Mouse (Mus musculus): ENCODE results near the gene Ube2o. TPM values are rescaled to one million over a fixed set of nuclear protein-coding genes. Genes with fewer than 3 reads are reported as not detected.

Gene Ube2o
- polyA plus RNA-seq, 1 experiment from 2014 or later, result 11.2 TPM

- WGBS, result 92% methylated on average over 3 of the region's 3 CpGs
These were observed 59.2 kb downstream of the Ube2o start for GRCm38 (mm10) chr11:116522046-116522445.

DNA sequence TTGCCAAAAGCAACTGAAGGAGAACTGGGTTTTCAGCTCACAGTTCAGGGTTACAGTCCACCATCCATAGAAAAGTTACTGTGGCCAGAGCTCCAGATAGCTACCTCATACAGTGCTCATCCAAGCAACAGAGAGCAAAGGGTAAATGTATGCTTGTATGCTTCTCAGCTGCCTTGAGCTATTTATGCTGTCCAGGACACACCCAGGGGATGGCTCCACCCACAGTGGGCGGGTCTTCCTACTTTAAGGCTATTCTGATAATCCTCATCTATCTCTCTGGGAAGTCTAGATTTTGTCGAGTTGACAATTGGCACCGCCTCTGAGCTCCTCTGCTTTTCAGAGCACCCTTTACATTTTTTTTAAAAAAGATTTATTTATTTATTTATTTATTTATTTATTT, 60.1 kb downstream of the Ube2o start:
- Histone ChIP-seq H3K27ac (ENCODE audit: low read depth, low read length) (no peak overlapping the region), H3K4me3 (ENCODE audit: low read length) (no peak overlapping the region), H3K4me1 (ENCODE audit: control insufficient read depth, insufficient read depth, low read length) (peaks cover 15% of the 10 kb centered on the region; the same call in 1 of the 2 replicates), H3K27me3 (ENCODE audit: control insufficient read depth, insufficient read depth, low read length) (no peaks in the 10 kb centered on the region), H3K4me2 (replicated peaks; ENCODE audit: low read depth, low read length) (no peak overlapping the region), H3K9ac (ENCODE audit: low read depth, low read length) (no peak overlapping the region), H3K36me3 (ENCODE audit: control insufficient read depth, insufficient read depth, low read length) (no peaks in the 10 kb centered on the region), H3K9me3 (ENCODE audit: control insufficient read depth, low read length) (no peaks in the 10 kb centered on the region)
- no peak for ATAC-seq (ENCODE audit: low FRiP score, low TSS enrichment)
- 57% methylated on average over 3 of the region's 3 CpGs for WGBS

More at GRCm38 (mm10) chr11:116522046-116522445, 59.2 kb downstream of the Ube2o start:
- Histone ChIP-seq H3K9me3 (ENCODE audit: control insufficient read depth, low read length) (no peaks in the 10 kb centered on the region), H3K27me3 (ENCODE audit: control insufficient read depth, insufficient read depth, low read length) (no peaks in the 10 kb centered on the region), H3K9ac (ENCODE audit: low read depth, low read length) (no peak overlapping the region), H3K4me3 (ENCODE audit: low read length) (no peak overlapping the region), H3K36me3 (ENCODE audit: control insufficient read depth, insufficient read depth, low read length) (no peaks in the 10 kb centered on the region), H3K4me1 (ENCODE audit: control insufficient read depth, insufficient read depth, low read length) (peaks cover 15% of the 10 kb centered on the region; the same call in 1 of the 2 replicates), H3K4me2 (replicated peaks; ENCODE audit: low read depth, low read length) (no peak overlapping the region), H3K27ac (ENCODE audit: low read depth, low read length) (no peak overlapping the region)
- ATAC-seq (ENCODE audit: low FRiP score, low TSS enrichment), result no peak

GRCm38 (mm10) chr11:116518482-116518881, 62.8 kb downstream of the Ube2o start:
- no peak overlapping the region for H3K4me2 ChIP-seq (replicated peaks; ENCODE audit: low read depth, low read length)
- no peak overlapping the region for H3K27ac ChIP-seq (ENCODE audit: low read depth, low read length)
- no peaks in the 10 kb centered on the region for H3K9me3 ChIP-seq (ENCODE audit: control insufficient read depth, low read length)
- H3K4me1 ChIP-seq (ENCODE audit: control insufficient read depth, insufficient read depth, low read length), result peaks cover 14% of the 10 kb centered on the region
- no peaks in the 10 kb centered on the region for H3K36me3 ChIP-seq (ENCODE audit: control insufficient read depth, insufficient read depth, low read length)
- WGBS, result 42% methylated on average over 8 of the region's 8 CpGs
- ATAC-seq (ENCODE audit: low FRiP score, low TSS enrichment), result no peak
- H3K27me3 ChIP-seq (ENCODE audit: control insufficient read depth, insufficient read depth, low read length), result 0 out of 2 replicates have a peak, but pooled peaks cover 7% of the 10 kb centered on the region
- no peak overlapping the region for H3K9ac ChIP-seq (ENCODE audit: low read depth, low read length)
- no peak overlapping the region for H3K4me3 ChIP-seq (ENCODE audit: low read length)

GRCm38 (mm10) chr11:116515330-116516020, 65.8 kb downstream of the Ube2o start:
- WGBS, result 13% methylated on average over 24 of the region's 24 CpGs

DNA sequence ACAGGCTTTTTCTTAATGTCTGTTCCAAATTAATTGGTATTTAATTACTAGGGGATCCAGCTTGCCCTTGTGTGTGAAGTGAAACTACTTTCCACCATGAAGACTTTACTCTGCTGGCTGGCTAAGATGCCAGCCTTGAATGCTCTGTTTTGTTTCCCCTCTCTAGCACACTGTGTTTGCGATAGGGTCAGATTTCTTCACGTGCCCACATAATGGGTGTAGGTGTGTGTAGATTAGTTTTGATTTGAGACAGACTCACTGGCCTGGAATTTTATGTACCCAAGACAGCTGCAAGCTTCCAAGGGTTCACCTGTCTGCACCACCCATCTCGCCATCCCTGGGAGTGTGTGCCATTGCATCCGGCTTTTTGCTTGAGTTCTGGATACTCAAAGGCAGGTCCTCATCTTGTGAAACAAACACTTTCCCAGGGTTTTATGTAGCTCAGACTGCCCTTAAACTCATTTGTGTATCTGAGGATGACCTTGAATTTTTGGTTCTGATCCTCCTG, 67.7 kb downstream of the Ube2o start:
- Histone ChIP-seq H3K9ac (ENCODE audit: low read depth, low read length) (no peak overlapping the region), H3K4me2 (replicated peaks; ENCODE audit: low read depth, low read length) (no peak overlapping the region), H3K36me3 (ENCODE audit: control insufficient read depth, insufficient read depth, low read length) (no peaks in the 10 kb centered on the region), H3K4me3 (ENCODE audit: low read length) (no peak overlapping the region), H3K27me3 (ENCODE audit: control insufficient read depth, insufficient read depth, low read length) (0 out of 2 replicates have a peak, but pooled peaks cover 7% of the 10 kb centered on the region), H3K9me3 (ENCODE audit: control insufficient read depth, low read length) (no peaks in the 10 kb centered on the region), H3K4me1 (ENCODE audit: control insufficient read depth, insufficient read depth, low read length) (peaks cover 8% of the 10 kb centered on the region; the same call in 1 of the 2 replicates), H3K27ac (ENCODE audit: low read depth, low read length) (no peak overlapping the region)
- 72% methylated on average over 4 of the region's 4 CpGs for WGBS
- no peak for ATAC-seq (ENCODE audit: low FRiP score, low TSS enrichment)

More at GRCm38 (mm10) chr11:116515330-116516020, 65.8 kb downstream of the Ube2o start:
- ATAC-seq (ENCODE audit: low FRiP score, low TSS enrichment), result peak; percentile 29; the same call in 1 of the 2 replicates
- H3K4me2 ChIP-seq (replicated peaks; ENCODE audit: low read depth, low read length), result peak overlapping the region; percentile 27
- no peaks in the 10 kb centered on the region for H3K36me3 ChIP-seq (ENCODE audit: control insufficient read depth, insufficient read depth, low read length)
- no peak overlapping the region; the same call in 1 of the 2 replicates for H3K4me3 ChIP-seq (ENCODE audit: low read length)
- H3K9me3 ChIP-seq (ENCODE audit: control insufficient read depth, low read length), result no peaks in the 10 kb centered on the region
- peaks cover 8% of the 10 kb centered on the region; the same call in 1 of the 2 replicates for H3K4me1 ChIP-seq (ENCODE audit: control insufficient read depth, insufficient read depth, low read length)
- H3K27me3 ChIP-seq (ENCODE audit: control insufficient read depth, insufficient read depth, low read length), result 0 out of 2 replicates have a peak, but pooled peaks cover 7% of the 10 kb centered on the region
- no peak overlapping the region for H3K27ac ChIP-seq (ENCODE audit: low read depth, low read length)
- peak overlapping the region; percentile 12; the same call in 1 of the 2 replicates for H3K9ac ChIP-seq (ENCODE audit: low read depth, low read length)

DNA sequence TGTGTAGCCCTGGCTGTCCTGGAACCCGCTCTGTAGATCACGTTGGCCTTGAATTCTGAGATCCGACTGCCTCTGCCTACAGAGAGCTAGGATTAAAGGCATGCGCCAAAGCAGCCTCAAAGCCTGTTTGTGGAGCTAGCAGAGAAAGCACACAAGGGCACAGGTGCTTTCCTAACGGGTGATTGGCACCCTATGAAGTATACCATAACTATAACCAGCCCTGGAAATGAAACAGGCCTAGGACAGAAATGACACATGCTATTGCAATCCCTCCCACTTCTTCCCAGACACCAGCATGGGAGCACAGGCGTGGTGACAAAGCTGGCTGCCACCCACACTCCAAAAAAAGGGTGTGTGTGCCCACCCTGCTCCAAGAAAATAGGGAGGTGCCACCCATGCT, 68.3 kb downstream of the Ube2o start:
- no peak overlapping the region for H3K27ac ChIP-seq (ENCODE audit: low read depth, low read length)
- no peak for ATAC-seq (ENCODE audit: low FRiP score, low TSS enrichment)
- peaks cover 5% of the 10 kb centered on the region; the same call in 1 of the 2 replicates for H3K4me1 ChIP-seq (ENCODE audit: control insufficient read depth, insufficient read depth, low read length)
- no peak overlapping the region for H3K9ac ChIP-seq (ENCODE audit: low read depth, low read length)
- 0 out of 2 replicates have a peak, but pooled peaks cover 7% of the 10 kb centered on the region for H3K27me3 ChIP-seq (ENCODE audit: control insufficient read depth, insufficient read depth, low read length)
- no peak overlapping the region for H3K4me2 ChIP-seq (replicated peaks; ENCODE audit: low read depth, low read length)
- H3K4me3 ChIP-seq (ENCODE audit: low read length), result no peak overlapping the region
- no peaks in the 10 kb centered on the region for H3K9me3 ChIP-seq (ENCODE audit: control insufficient read depth, low read length)
- WGBS, result 85% methylated on average over 6 of the region's 6 CpGs
- H3K36me3 ChIP-seq (ENCODE audit: control insufficient read depth, insufficient read depth, low read length), result no peaks in the 10 kb centered on the region

DNA sequence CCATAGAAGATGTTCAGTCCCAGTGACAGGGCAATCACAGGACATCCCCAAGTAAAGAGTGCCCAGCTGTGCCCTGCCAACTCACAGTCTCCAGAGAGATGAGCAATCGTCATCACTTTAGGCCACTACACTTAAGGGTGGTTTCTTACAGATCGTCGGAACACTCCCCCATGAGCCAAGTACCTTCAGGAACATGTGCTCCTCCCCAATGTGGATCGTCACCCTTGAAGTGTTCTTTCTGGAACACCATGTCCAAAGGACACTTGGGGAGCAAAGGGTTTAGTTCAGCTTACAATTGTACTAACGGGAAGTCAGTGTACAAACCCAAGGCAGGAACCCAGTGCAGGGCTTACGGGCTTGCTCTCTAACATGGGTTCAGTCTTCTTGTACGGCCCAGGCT, 69.1 kb downstream of the Ube2o start:
- Histone ChIP-seq H3K9me3 (ENCODE audit: control insufficient read depth, low read length) (no peaks in the 10 kb centered on the region), H3K4me1 (ENCODE audit: control insufficient read depth, insufficient read depth, low read length) (peaks cover 5% of the 10 kb centered on the region; the same call in 1 of the 2 replicates), H3K27ac (ENCODE audit: low read depth, low read length) (no peak overlapping the region), H3K36me3 (ENCODE audit: control insufficient read depth, insufficient read depth, low read length) (no peaks in the 10 kb centered on the region), H3K27me3 (ENCODE audit: control insufficient read depth, insufficient read depth, low read length) (0 out of 2 replicates have a peak, but pooled peaks cover 7% of the 10 kb centered on the region), H3K4me3 (ENCODE audit: low read length) (no peak overlapping the region), H3K4me2 (replicated peaks; ENCODE audit: low read depth, low read length) (no peak overlapping the region), H3K9ac (ENCODE audit: low read depth, low read length) (no peak overlapping the region)
- no peak for ATAC-seq (ENCODE audit: low FRiP score, low TSS enrichment)
- WGBS, result 94% methylated on average over 7 of the region's 7 CpGs

DNA sequence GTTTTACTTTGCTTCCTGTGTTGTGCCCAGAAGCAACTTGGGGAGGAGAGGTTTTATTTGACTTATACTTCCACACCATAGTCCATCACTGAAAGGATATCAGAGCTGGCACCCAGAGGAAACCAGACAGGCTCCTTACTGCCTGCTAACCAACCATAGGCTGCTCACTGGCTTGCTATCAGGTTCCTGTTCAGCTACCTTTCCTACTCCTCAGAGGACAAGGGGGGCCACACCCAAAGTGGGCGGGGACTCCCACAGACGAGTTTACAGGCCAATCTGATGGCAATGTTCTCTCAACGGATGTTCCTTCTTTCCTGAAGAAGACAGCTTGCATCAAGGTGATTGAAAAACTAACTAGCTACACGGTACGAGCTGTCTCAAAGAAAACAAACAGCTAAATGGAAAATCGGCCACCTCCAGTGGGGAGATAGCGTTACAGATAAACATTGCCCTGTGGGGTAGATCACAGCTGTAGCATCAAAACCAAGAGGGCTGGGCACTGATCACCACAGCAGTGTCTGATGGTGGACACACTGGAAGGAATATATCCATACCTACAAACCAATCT, 69.9 kb downstream of the Ube2o start:
- H3K4me2 ChIP-seq (replicated peaks; ENCODE audit: low read depth, low read length), result no peak overlapping the region
- H3K4me3 ChIP-seq (ENCODE audit: low read length), result no peak overlapping the region
- 54% methylated on average over 7 of the region's 7 CpGs for whole genome bisulfite sequencing
- ATAC-seq (ENCODE audit: low FRiP score, low TSS enrichment), result no peak
- H3K4me1 ChIP-seq (ENCODE audit: control insufficient read depth, insufficient read depth, low read length), result peaks cover 5% of the 10 kb centered on the region; the same call in 1 of the 2 replicates
- no peaks in the 10 kb centered on the region for H3K36me3 ChIP-seq (ENCODE audit: control insufficient read depth, insufficient read depth, low read length)
- H3K27ac ChIP-seq (ENCODE audit: low read depth, low read length), result no peak overlapping the region
- H3K9ac ChIP-seq (ENCODE audit: low read depth, low read length), result no peak overlapping the region
- no peaks in the 10 kb centered on the region for H3K9me3 ChIP-seq (ENCODE audit: control insufficient read depth, low read length)
- H3K27me3 ChIP-seq (ENCODE audit: control insufficient read depth, insufficient read depth, low read length), result 0 out of 2 replicates have a peak, but pooled peaks cover 7% of the 10 kb centered on the region

DNA sequence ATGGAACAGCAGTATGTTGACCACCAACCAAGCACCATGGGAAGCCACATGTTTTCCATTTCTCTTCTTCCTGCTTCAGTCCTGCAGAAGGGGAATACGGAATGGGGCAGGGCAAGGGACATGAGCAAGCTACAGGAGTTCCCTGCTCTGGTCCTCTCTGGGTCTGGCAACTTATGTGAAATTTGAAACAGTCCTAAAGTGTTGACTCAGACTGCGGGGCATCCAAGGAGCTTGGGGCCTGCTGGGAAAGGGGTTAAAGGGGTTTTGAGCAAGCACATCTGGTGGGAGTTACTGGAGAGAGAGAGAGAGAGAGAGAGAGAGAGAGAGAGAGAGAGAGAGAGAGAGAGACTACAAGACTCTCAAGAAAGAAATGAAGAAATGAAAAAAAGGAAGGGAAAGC, 72.6 kb downstream of the Ube2o start:
- no peak overlapping the region for H3K4me3 ChIP-seq (ENCODE audit: low read length)
- no peak; the same call in 1 of the 2 replicates for ATAC-seq (ENCODE audit: low FRiP score, low TSS enrichment)
- 44% methylated on average over 2 of the region's 2 CpGs for WGBS
- no peaks in the 10 kb centered on the region for H3K27me3 ChIP-seq (ENCODE audit: control insufficient read depth, insufficient read depth, low read length)
- H3K36me3 ChIP-seq (ENCODE audit: control insufficient read depth, insufficient read depth, low read length), result no peaks in the 10 kb centered on the region
- no peaks in the 10 kb centered on the region for H3K9me3 ChIP-seq (ENCODE audit: control insufficient read depth, low read length)
- no peak overlapping the region for H3K27ac ChIP-seq (ENCODE audit: low read depth, low read length)
- H3K9ac ChIP-seq (ENCODE audit: low read depth, low read length), result no peak overlapping the region
- H3K4me2 ChIP-seq (replicated peaks; ENCODE audit: low read depth, low read length), result no peak overlapping the region
- H3K4me1 ChIP-seq (ENCODE audit: control insufficient read depth, insufficient read depth, low read length), result no peaks in the 10 kb centered on the region

Data from kidney, embryonic 14.5 days (tissue).